Mouse (Mus musculus): ENCODE results near the gene Uncx.

Uncx gene

GRCm38 (mm10) chr5:139543214-139543613 is at the start of gene Uncx:
Gene Uncx (plus strand): TSS chr5:139543494.
- no peak for DNase-seq (ENCODE audit: low spot score)

GRCm38 (mm10) chr5:139493690-139494089 is 49.6 kb upstream of the Uncx start:
- no peak for DNase-seq (ENCODE audit: low spot score)

- no peak for DNase-seq (ENCODE audit: low spot score)
Measured at GRCm38 (mm10) chr5:139495019-139495669, 48.1 kb upstream of the Uncx start.

DNA sequence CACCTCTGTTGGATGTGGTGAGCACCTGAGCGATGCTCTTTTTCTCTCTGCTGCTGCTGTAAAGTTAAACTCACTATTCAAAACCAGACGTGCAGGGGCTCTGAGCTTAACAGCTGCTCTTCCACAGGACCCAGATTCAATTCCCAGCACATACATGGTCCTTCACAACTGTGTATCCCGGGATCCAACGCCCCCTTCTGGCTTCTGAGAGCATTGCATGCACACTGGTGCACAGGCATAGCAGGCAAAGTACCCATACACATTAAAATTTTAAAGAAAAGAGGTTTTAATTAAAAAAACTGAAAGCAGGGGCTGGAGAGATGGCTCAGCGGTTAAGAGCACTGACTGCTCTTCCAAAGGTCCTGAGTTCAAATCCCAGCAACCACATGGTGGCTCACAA is 46.4 kb upstream of the Uncx start:
- no peak for DNase-seq (ENCODE audit: low spot score)

- no peak for DNase-seq (ENCODE audit: low spot score)
Measured at GRCm38 (mm10) chr5:139498791-139499190, 44.5 kb upstream of the Uncx start.

GRCm38 (mm10) chr5:139502281-139502680 is 41.0 kb upstream of the Uncx start:
- DNase-seq (ENCODE audit: low spot score): no peak

DNA sequence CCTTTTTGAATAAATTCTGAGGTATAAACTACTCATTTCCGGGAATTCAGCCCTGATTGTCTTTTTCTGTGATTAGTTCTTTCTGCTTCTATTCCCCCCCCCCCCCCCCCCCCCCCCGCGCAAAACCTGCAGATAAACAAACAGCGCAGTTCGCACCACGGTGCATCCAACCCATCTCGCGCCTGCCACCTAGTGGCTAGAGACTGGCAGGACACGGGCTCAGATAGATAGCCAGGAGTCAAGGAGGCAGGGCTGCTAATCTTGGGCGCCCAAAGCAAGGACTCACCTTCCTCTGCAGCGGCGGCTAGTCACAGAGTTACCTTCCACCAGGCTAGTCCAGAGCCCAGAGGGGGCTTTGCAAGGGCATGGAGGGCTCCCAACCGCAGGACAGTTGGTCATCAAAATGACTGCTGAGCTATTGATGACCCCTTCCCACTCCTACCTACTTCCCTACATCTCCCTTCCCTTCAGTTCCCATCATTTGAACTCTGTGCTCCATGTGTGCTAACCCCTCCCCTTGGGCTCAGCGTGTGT is 38.2 kb upstream of the Uncx start:
- peak; percentile 80 for DNase-seq (ENCODE audit: low spot score)

GRCm38 (mm10) chr5:139506207-139506606 is 37.1 kb upstream of the Uncx start:
- DNase-seq (ENCODE audit: low spot score): no peak

DNA sequence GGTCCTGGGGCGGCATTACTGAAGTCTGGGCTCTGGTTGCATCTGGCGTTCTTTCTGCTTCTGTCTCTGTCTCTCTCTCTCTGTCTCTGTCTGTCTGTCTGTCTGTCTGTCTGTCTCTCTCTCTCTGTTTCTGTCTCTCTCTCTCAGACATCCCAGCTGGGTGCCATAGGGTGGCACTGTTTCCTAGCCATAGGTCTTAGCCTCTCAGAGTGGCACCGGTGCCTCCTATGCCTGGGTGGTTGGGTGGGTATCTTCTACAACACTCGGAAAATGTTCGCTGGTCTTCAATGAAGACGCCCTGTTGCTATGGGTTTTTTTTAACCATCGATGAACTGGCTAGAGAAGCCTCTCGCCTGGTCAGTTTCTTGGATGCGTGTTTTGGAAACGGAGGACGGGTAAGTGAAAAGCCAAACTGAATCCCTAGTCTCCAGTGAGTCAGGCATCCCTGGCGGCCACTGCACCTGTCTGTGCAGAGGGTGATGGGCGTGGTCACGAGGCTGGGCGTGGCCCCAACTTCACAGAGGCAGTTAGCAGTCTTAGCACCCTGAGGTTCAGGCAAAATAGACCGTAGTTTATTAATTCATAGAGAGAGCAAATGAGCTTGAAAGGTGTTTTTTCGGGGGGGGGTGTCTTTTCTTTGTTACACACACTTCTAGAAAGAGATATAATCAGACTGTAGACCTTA is 32.5 kb upstream of the Uncx start:
- no peak for DNase-seq (ENCODE audit: low spot score)

DNA sequence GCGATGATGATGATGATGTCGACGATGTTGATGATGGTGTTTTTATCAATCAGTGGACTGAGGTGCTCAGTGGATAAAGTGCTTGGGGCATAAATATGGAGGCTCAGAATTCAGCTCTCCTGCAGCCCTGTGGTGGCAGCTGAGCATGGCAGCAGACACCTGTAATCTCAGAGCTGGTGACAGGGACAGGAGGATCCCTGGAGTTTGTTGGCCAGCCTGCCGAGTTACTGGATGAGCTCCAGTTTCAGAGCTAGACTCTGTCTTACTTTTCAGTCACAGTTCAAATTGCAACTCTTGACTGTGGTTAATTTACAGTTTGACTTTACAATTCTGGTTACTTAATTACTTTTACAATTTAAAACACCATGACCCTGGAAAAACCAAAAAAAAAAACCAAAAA is 31.1 kb upstream of the Uncx start:
- no peak for DNase-seq (ENCODE audit: low spot score)

DNA sequence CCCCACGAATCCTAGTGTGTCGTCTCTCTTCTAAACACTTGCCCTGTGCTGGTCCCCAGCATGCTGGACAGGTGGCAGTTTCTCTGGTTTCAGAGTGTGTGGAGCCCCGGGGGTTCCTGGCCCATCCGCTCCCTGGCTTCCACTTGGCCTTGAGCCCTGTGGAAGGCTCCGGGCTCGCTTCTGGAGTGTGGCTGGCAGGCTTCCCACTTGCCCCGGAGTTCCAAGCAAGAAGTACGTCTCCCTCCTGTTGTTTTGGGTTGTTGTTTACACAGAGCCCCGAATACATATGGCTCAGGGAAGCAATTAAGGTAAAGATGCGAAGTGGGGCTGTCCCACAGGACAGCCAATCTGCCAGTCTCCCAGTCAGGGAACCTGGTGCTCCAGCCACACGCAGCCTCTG is 27.0 kb upstream of the Uncx start:
- DNase-seq (ENCODE audit: low spot score): no peak

DNA sequence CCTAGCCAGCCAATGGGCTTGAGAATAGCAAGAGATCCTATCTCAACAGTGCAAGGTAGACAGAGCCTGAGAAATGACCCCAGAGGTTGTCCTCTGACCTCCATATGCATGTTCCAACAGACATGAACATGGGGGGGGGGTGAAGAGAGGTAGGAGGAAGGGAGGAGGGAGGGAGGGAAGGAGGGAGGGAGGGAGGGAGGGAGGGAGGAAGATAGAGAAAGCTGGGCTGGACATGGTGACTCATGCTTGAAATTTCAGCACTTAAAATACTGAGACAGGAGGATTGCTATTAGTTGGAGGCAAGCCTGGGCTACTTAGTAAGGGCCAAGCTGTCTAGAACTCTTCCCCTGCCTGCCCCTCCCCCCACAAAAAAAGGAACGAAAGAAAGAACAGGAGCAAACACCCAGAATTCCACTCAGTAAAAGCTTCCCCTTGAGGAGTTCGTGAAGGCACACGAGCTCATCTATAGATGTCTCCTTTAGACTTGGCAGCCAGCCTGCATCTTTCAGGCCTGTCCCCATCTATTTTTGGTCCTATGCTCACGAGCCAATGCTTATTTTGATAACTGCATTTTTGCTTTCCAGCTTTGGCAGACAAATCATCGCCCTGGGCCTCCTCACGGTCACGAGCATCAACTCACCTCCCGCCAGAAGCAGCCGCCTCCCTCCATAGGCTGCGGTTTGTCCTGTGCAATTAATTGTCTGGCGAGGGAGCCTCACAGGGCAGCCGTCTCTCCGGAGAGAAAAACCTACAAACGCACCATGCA is 23.0 kb upstream of the Uncx start:
- no peak for DNase-seq (ENCODE audit: low spot score)

GRCm38 (mm10) chr5:139521987-139522386 is 21.3 kb upstream of the Uncx start:
- DNase-seq (ENCODE audit: low spot score): no peak

- no peak for DNase-seq (ENCODE audit: low spot score)
Measured at GRCm38 (mm10) chr5:139528851-139529250, 14.4 kb upstream of the Uncx start.

- DNase-seq (ENCODE audit: low spot score): no peak
Measured at GRCm38 (mm10) chr5:139535386-139535919, 7.8 kb upstream of the Uncx start.

GRCm38 (mm10) chr5:139536211-139536910 is 6.9 kb upstream of the Uncx start:
- DNase-seq (ENCODE audit: low spot score): peak; percentile 74

DNA sequence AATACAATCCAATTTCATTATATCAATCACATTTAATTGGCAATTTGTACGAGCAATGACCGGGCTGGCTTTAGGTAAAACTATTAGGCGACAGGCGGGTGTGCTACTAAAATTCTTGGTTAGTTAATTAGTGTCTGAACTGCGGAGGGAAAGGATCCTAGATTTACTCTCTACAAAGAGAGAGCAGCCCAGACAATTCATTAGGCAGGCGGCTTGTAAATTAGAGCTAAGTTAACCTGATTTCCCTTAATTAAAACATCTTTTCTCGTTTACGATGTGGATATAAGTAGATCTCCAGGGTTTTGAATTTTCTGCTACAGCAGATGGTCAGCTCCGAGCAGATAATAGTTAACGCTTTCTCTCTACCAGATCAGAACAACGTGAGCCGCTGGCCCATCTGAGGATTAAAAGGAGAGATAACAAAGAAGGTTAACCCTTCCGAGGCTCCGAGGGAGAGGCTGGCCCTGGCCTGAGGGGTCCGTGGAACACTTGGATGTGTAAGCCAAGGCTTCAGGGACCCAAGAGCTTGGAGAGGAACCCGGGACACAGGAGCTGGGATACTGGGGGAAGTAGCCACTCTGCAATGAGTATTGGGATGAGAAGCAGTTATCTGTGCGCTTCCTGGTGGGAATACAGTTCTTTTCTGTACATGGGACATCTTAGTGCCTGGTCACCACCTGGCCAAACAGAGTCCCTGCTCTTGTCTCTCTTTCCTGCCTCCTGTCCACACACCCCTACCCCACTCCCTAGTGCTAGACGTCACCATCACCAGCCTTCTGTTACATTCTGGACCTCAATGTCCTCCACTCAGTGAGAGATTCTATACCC is 6.2 kb upstream of the Uncx start:
- DNase-seq (ENCODE audit: low spot score): no peak

DNA sequence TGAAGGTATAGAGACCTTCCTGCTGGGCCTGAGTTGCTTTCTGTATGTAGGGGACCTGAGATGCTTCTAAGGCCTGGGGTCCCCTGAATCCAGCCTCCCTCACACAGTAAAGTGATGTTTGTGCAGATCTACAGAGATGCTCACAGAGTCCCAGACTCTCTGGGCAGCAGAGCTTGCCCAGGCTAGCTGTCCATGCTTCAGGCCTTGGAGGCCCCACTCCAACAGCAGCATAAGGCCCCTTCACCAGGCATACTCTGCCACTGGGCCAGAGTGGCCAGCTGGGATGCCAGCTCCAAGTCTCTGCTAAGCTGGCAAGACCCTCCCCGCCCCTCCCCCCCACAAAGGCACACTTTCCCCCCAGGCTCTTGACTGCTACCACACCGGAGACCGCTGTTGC is 5.6 kb upstream of the Uncx start:
- DNase-seq (ENCODE audit: low spot score): no peak

- no peak for DNase-seq (ENCODE audit: low spot score)
Measured at GRCm38 (mm10) chr5:139541151-139542042, 1.9 kb upstream of the Uncx start.

- DNase-seq (ENCODE audit: low spot score): no peak
Measured at GRCm38 (mm10) chr5:139542043-139542365, 1.3 kb upstream of the Uncx start.
